Mouse (Mus musculus): ENCODE results near the gene Bcas3. TPM values are rescaled to one million over a fixed set of nuclear protein-coding genes. Genes with fewer than 3 reads are reported as not detected.

Gene Bcas3
- total RNA-seq, 1 experiment from 2014 or later: 19.2 TPM

DNA sequence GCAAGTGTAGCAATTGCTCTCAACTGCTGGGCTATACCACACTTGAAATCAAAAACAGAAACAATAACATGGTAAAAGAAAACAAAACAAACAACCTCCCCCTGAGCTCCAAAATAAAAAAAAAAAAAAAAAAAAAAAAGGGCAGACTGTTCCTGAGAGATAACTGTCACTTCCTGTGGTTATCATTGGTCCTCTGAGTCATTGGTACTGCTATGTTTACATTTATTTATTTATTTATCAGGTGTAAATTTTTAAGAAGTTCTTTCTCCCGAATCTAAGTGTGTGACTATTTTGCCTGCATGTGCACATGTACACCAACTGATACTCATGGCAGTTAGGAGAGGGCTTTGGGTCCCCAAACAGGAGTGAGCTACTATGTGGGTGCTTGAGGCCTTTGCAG, 202.1 kb downstream of the Bcas3 start:
- no peak for ATAC-seq (replicated peaks in 1 of 2; ENCODE audit: insufficient read depth in 1 of 2, low FRiP score in 2 of 2, low TSS enrichment in 1 of 2, low read depth in 1 of 2, poor library complexity in 2 of 2, severe bottlenecking in 2 of 2)

- ATAC-seq (replicated peaks in 1 of 2; ENCODE audit: insufficient read depth in 1 of 2, low FRiP score in 2 of 2, low TSS enrichment in 1 of 2, low read depth in 1 of 2, poor library complexity in 2 of 2, severe bottlenecking in 2 of 2): no peak
Observed at GRCm38 (mm10) chr11:85555721-85556120, 202.8 kb downstream of the Bcas3 start.

- ATAC-seq (replicated peaks in 1 of 2; ENCODE audit: insufficient read depth in 1 of 2, low FRiP score in 2 of 2, low TSS enrichment in 1 of 2, low read depth in 1 of 2, poor library complexity in 2 of 2, severe bottlenecking in 2 of 2): no peak
Observed at GRCm38 (mm10) chr11:85565068-85565467, 212.1 kb downstream of the Bcas3 start.

DNA sequence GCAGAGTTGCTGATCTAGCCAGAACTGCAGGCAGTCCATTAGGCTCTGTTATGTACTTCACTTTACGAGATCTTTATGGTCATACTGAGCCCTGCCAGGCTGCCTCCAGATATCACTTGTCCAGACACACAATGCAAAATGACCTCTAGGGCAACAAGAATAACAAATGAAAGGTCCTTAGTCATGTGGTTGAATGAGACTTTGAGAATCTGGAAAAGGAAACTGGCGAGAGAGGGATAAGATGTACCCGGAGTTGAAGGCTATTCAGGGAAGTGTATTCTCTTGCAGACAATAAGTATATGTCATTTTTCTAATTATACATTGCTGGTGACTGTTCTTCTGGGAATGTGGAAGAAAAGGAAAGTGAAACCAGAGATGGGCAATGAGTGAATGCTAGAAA, 218.1 kb downstream of the Bcas3 start:
- ATAC-seq (replicated peaks in 1 of 2; ENCODE audit: insufficient read depth in 1 of 2, low FRiP score in 2 of 2, low TSS enrichment in 1 of 2, low read depth in 1 of 2, poor library complexity in 2 of 2, severe bottlenecking in 2 of 2): no peak

GRCm38 (mm10) chr11:85571936-85572335, 219.0 kb downstream of the Bcas3 start:
- no peak for ATAC-seq (replicated peaks in 1 of 2; ENCODE audit: insufficient read depth in 1 of 2, low FRiP score in 2 of 2, low TSS enrichment in 1 of 2, low read depth in 1 of 2, poor library complexity in 2 of 2, severe bottlenecking in 2 of 2)

DNA sequence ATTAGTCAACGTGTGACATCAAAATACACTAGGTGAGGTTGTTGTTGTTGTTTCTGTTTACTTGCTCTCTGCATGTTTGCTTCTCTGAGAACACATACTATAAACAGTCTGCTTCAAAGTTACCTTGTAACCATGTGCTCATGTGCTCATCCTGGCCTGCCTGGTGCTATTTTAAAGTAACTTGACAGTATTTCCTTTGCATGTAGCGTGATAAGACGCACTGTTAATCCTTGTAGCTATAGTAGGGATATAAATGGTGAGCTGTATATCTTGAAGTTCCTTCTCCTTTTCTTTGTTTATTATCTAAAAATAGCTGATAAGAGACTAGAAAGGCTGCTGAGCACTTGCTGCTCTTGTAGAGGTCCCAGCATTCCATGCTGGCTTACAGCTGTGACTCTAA, 219.6 kb downstream of the Bcas3 start:
- no peak for ATAC-seq (replicated peaks in 1 of 2; ENCODE audit: insufficient read depth in 1 of 2, low FRiP score in 2 of 2, low TSS enrichment in 1 of 2, low read depth in 1 of 2, poor library complexity in 2 of 2, severe bottlenecking in 2 of 2)

DNA sequence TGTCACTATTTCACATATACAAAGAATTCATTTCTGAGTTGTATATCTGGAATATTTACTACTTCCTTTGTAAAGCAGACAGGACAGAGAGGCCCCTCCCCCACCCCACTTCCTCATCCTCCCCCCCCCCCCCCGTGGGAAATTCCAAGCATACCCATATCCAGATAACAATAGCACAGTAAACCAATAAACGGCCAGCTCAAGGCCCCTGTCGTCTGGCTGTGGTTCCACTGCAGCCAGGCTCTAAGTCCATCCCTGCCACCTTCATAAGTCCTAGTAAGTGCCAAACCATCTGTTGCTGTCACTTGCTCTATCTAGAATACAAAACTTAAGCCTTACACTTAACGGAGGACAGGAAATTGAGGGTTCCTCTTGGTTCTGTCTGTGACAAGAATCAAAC, 221.5 kb downstream of the Bcas3 start:
- no peak for ATAC-seq (replicated peaks in 1 of 2; ENCODE audit: insufficient read depth in 1 of 2, low FRiP score in 2 of 2, low TSS enrichment in 1 of 2, low read depth in 1 of 2, poor library complexity in 2 of 2, severe bottlenecking in 2 of 2)

DNA sequence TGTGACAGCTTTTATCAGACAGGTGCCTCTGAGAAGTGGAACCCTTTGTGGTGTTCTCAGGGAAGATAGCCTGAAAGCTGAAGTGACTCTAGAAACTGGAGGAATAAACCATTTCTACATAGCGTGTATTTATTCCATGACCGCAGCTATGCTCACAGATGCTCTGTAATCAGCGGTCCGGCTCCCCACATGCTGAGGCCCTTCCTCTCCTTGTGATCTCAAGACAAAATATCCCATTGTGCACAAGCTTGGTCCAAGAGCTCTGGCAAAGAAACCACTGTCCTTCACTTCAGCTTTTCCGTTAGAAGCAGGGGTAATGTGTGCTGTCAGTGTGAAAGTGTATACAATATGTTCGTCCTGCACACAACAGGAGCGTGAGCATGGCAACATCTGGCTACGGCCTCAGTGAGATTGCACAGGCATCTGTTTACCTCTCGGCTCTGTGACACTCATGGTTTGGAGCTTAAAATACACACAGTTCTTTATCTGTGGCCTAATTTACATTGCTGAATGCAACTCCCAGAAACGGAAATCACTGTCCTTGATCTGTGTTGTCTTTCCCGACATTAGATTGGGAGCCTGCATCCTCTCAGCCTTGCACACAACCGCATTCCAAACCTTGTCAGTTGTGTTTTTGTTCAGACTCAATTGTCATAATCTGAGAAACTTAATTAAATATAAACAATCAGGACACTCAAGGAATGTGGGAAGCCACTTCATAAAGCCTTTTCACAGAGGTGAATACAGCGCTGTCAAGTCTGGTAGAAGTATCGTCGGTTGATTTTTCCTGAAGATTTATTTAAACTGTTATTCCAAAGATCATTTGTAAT, 225.1 kb downstream of the Bcas3 start:
- no peak for ATAC-seq (replicated peaks in 1 of 2; ENCODE audit: insufficient read depth in 1 of 2, low FRiP score in 2 of 2, low TSS enrichment in 1 of 2, low read depth in 1 of 2, poor library complexity in 2 of 2, severe bottlenecking in 2 of 2)

- ATAC-seq (replicated peaks in 1 of 2; ENCODE audit: insufficient read depth in 1 of 2, low FRiP score in 2 of 2, low TSS enrichment in 1 of 2, low read depth in 1 of 2, poor library complexity in 2 of 2, severe bottlenecking in 2 of 2): no peak
Observed at GRCm38 (mm10) chr11:85584086-85584485, 231.1 kb downstream of the Bcas3 start.

DNA sequence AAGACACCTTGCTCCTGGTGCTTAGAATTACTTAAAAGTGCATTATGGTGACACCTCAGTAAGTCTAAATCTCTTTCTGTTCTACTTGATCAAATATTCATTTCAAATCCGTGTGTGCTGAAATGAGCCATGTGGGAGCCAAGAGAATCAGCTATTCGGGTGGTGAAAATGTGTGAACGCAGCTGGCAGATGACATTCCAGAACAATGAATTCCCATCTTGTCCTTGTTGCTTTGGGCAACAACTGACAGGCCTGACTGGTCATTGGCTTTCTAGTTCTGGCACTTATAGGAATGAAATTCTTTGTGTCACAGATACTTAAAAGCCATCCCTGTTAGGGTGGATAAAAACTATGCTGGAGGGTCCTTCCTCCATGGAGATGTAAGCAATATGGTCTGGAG, 240.7 kb downstream of the Bcas3 start:
- no peak for ATAC-seq (replicated peaks in 1 of 2; ENCODE audit: insufficient read depth in 1 of 2, low FRiP score in 2 of 2, low TSS enrichment in 1 of 2, low read depth in 1 of 2, poor library complexity in 2 of 2, severe bottlenecking in 2 of 2)

- ATAC-seq (replicated peaks in 1 of 2; ENCODE audit: insufficient read depth in 1 of 2, low FRiP score in 2 of 2, low TSS enrichment in 1 of 2, low read depth in 1 of 2, poor library complexity in 2 of 2, severe bottlenecking in 2 of 2): no peak
Observed at GRCm38 (mm10) chr11:85599251-85599650, 246.3 kb downstream of the Bcas3 start.

- no peak for ATAC-seq (replicated peaks in 1 of 2; ENCODE audit: insufficient read depth in 1 of 2, low FRiP score in 2 of 2, low TSS enrichment in 1 of 2, low read depth in 1 of 2, poor library complexity in 2 of 2, severe bottlenecking in 2 of 2)
Observed at GRCm38 (mm10) chr11:85603546-85604322, 250.8 kb downstream of the Bcas3 start.

DNA sequence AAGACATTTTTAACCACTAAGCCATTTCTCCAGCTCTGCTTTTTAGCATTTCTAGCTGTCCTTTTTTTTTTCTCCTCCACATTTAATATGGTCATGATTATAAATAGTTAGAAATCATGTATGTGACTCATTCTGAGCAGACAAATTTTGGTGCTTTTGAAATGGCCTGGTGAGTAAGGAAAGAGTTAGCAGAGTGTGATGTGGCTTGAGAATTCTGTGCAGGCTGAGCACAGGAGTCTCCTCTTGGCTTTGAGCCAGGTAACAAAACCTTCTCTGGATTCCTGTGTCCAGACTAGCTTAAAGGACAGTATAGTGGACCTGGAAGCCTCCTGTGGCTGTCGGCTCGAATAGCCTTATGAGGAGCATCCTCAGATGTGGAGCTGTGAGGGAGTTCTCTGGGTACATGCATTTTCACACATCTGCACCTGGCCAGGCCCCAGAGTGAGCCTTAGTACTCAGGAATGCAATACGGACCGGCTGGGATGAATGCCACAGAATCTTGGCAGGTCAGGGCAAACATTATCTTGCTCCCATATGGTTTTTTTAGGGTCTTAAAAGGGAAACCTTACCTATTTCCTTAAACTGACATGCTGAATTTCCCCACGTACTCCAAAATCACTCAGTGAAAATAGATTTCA, 256.5 kb downstream of the Bcas3 start:
- no peak for ATAC-seq (replicated peaks in 1 of 2; ENCODE audit: insufficient read depth in 1 of 2, low FRiP score in 2 of 2, low TSS enrichment in 1 of 2, low read depth in 1 of 2, poor library complexity in 2 of 2, severe bottlenecking in 2 of 2)

- ATAC-seq (replicated peaks in 1 of 2; ENCODE audit: insufficient read depth in 1 of 2, low FRiP score in 2 of 2, low TSS enrichment in 1 of 2, low read depth in 1 of 2, poor library complexity in 2 of 2, severe bottlenecking in 2 of 2): no peak
Observed at GRCm38 (mm10) chr11:85613035-85613434, 260.1 kb downstream of the Bcas3 start.

- ATAC-seq (replicated peaks in 1 of 2; ENCODE audit: insufficient read depth in 1 of 2, low FRiP score in 2 of 2, low TSS enrichment in 1 of 2, low read depth in 1 of 2, poor library complexity in 2 of 2, severe bottlenecking in 2 of 2): no peak
Observed at GRCm38 (mm10) chr11:85613586-85613985, 260.6 kb downstream of the Bcas3 start.

- ATAC-seq (replicated peaks in 1 of 2; ENCODE audit: insufficient read depth in 1 of 2, low FRiP score in 2 of 2, low TSS enrichment in 1 of 2, low read depth in 1 of 2, poor library complexity in 2 of 2, severe bottlenecking in 2 of 2): no peak
Observed at GRCm38 (mm10) chr11:85614431-85614830, 261.5 kb downstream of the Bcas3 start.

DNA sequence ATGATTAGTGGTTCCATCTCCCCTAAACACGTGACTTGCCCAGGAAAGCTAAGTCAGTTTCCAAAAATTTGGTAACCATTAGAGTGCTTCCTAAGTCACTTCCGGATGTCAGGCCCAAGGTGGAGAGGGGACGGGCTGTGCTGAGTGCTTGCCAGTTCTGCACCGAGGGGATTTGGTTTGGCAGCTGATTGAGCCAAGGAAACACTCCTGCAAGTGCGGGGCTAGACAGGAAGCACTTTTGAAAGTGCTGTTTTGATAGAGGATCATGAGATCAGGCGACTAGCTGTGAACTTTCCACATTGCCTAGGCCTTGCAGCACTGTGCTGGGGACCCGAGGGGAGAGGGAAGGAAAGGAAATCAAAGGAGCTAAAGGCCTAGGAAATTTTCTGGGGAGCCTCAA, 262.5 kb downstream of the Bcas3 start:
- peak; percentile 27 to 32; a peak in 2 of 4 replicates for ATAC-seq (replicated peaks in 1 of 2; ENCODE audit: insufficient read depth in 1 of 2, low FRiP score in 2 of 2, low TSS enrichment in 1 of 2, low read depth in 1 of 2, poor library complexity in 2 of 2, severe bottlenecking in 2 of 2)

DNA sequence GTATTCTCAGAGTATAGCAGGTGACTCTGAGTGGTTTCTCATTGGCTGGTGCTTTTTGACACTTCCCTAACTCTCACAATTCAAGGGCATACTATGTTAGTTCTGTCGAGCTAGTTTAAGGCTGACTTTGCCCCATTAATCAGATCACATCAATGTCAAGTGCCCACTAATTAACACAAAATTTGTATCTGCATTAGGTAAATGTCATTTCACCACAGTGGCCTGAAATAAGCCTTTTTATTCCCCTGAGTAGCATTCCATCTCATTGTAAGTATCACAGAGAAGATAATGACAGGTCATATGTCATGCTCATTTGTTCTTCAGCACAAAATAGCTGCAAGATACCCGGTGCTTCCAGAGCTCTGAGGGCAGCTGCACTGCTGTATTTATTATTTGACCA, 268.5 kb downstream of the Bcas3 start:
- ATAC-seq (replicated peaks in 1 of 2; ENCODE audit: insufficient read depth in 1 of 2, low FRiP score in 2 of 2, low TSS enrichment in 1 of 2, low read depth in 1 of 2, poor library complexity in 2 of 2, severe bottlenecking in 2 of 2): no peak

Data from hematopoietic stem cell, adult 5-6 weeks (primary cell).